Mouse (Mus musculus): ENCODE measurements around the gene Mrps12.
"Not testable (repeated sequence)": the region's sequence is repeated elsewhere in the genome, so short reads cannot be mapped to it uniquely, and the experiment has no call there.

The Mrps12 gene

GRCm38 (mm10) chr7:28702601-28703143, 38.9 kb downstream of the Mrps12 start:
- peak in 1 of 2 experiments; percentile 16 for DNase-seq

GRCm38 (mm10) chr7:28701306-28701705, 40.3 kb downstream of the Mrps12 start:
- not testable (repeated sequence) for DNase-seq

DNA sequence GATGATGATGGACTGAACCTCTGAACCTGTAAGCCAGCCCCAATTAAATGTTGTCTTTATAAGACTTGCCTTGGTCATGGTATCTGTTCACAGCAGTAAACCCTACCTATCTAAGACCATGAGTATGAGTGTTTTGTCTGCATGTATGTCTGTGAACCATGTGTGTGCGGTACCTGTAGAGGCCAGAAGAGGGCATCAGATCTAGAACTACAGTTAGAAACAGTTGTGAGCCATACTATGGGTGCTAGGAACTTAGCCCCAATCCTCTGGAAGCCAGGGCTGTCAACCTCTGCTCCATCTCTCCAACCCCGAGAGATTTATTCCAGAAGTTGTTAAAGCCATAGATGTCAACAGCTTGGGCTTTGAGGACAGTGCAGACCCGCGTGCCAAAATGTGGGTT, 41.4 kb downstream of the Mrps12 start:
- no peak for DNase-seq

GRCm38 (mm10) chr7:28697277-28697676, 44.3 kb downstream of the Mrps12 start:
- DNase-seq: no peak

GRCm38 (mm10) chr7:28694966-28695511, 46.6 kb downstream of the Mrps12 start:
- peak in 1 of 2 experiments; percentile 9 for DNase-seq

GRCm38 (mm10) chr7:28694423-28694822, 47.2 kb downstream of the Mrps12 start:
- peak; percentile 36 to 44 for DNase-seq

DNA sequence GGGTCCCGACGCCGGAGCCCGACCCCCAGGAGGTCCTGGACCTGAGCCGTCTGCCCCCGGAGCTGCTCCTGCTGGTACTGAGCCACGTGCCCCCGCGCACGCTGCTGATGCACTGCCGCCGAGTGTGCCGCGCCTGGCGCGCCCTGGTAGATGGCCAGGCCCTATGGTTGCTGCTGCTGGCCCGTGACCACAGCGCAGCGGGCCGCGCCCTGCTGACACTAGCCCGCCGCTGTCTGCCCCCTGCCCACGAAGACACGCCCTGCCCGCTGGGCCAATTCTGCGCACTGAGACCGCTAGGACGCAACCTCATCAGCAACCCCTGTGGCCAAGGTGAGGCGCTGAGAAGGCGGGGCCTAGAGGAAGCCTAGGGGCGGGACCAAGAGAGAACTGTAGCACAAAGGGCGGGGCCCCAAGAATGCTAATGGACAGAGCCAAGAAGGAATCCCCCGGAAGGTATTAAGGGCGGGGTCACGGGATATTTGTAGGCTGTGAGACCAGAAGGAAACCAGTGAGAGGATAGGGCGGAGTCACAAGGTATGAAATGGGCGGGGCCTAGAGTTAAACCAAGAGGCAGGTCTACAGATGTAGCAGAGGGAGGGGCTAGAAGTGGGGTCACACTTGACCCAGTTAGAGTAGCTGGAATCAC, 48.2 kb downstream of the Mrps12 start:
- peak; percentile 86 to 91 for DNase-seq

DNA sequence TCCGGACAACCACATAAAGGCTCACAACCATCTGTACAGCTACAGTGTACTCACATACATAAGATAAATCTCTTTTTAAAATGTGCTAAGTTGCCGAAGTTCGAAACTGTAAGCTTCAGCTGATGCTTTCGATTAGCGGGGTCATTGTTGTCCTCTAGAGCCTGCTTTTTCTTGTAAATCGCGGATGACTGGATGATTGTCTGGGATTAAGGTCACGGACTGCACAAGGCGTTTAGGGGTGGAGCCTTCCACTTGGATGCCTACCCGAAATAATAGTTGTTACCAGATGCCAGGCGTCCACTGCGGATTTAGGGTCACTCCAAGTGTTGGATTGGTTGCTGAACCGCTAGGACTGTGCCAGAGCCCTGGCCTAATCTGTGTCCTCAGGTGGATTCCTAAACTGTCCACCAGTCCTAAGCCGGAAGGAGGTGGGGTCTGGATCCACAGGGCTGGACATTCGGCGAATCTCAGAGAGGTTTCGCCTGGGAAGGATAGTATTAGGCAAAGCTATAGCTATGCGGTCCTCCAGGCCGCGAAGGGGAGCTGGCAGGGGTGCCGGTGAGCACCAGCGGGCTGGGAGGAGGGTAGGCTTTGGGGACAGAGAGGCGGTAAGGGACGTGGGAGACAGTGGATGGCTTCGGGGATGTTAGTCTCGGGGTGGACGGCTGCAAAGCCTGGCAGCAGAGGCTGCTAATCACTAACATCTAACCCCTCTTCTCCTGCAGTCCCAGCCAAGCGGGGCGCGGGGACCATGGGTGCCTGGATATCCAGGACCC, 48.9 kb downstream of the Mrps12 start, which contains the start of gene Fbxo27:
Gene Fbxo27, plus strand, starts transcription at position 305 of the 776 bp plus-strand sequence.
- no peak for DNase-seq

GRCm38 (mm10) chr7:28691075-28691474, 50.5 kb downstream of the Mrps12 start:
- no peak for DNase-seq

Measured in thymus, postnatal 36 days (tissue).